Mouse (Mus musculus) regulatory T cell (primary cell): ENCODE measurements around the gene Timm17a.

Experiments
- in situ Hi-C: fragments of 300-600 bp; cut with MboI, MseI; formaldehyde crosslinking; loops from one replicate; pipeline ENCODE4 v1.15.1; 2025; ENCODE audit warnings: high pct_unique_total_duplicates

Timm17a gene

DNA sequence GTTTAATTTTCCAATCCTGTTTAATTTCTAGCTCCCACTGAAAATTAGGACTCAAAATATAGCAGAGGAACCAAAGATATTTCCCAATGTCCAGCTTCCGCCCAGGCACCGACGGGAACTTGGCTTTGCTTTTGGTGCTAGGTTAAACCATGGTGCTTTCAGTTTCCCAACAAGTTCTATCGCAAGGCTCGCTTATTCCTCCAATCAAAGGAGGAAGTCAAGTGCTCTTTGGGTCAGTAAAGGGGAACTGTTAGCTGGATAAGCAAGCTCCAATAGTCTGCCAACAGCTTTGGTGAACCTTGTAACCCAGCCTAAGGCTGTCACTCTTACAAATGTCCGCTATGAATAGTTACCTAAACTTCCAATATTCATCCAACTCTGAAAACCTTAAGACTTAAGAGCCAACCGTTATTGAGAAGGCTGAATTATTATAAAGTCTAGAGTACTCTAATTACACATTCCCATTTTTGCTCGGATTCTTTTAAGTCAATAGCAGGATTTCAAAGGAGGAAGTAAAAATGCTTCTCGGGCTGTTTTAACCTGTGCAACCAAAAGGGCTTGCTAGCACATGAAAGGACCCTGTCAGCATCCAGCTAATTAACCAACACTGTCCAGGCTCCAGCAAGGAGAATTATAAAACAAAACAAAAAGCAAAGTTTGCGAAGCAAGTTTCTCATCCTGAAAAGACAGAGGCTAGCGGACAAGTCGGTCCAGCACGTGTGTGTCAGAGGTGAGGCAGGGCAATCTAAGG, 30.9 kb downstream of the Timm17a start:
- in situ Hi-C loops, result no loop called here

DNA sequence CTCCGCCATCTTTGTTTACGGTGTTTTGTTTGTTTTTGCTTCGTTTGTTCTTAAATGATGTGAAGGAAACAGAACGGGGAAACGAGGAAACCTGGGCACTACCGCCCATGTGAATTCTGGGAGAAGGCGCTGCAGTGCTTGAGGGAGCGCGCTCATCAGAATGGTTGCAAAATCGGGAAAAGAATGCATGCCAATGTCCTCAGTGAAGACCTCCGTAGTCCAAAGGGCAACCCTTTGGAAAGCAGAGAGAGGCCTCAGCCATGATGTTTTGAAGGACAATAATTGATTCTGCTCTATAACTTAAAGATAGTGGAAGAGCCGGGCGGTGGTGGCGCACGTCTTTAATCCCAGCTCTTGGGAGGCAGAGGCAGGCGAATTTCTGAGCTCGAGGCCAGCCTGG, 31.7 kb downstream of the Timm17a start:
- in situ Hi-C loops, result no loop called here

- in situ Hi-C loops, result no loop called here
Observed at GRCm38 (mm10) chr1:135280646-135281045, 32.9 kb downstream of the Timm17a start.

DNA sequence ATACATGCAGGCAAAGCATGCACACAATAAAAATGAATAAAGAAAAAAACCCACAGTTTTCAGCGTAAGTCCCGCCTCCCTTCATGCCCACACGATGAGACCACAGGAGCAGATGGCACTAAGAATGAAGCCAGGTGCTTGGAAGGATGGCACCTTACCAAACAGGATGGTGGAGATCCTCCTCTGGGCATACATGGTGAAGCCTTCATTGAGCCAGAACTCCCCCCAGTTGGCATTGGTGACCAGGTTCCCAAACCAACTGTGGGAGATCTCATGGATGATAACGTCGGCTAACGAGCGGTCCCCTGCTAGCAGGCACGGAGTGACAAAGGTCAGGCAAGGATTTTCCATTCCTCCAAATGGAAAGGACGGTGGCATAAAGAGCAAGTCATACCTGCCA, 42.2 kb downstream of the Timm17a start:
- in situ Hi-C loops, result no loop called here

GRCm38 (mm10) chr1:135267663-135268446, 45.7 kb downstream of the Timm17a start:
- in situ Hi-C loops, result no loop called here

- in situ Hi-C loops, result no loop called here
Observed at GRCm38 (mm10) chr1:135265834-135266233, 47.7 kb downstream of the Timm17a start.

- in situ Hi-C loops, result no loop called here
Observed at GRCm38 (mm10) chr1:135263316-135263715, 50.3 kb downstream of the Timm17a start.

DNA sequence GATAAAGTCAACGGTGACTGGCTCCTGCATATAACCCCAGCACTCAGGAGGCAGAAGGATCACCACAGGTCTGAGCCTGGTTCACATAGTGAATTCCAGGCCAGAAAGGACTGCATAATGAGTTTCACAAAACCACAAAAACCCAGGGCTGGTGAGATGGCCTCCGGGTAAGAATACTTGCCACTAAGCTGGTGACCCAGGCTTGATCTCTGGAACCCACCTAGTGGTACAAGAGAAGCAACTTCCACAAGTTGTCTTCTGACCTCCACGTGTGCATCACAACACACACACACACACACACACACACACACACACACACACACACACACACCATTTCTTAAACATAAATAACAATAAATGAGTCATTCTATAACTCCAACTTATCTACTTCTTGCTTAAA, 51.2 kb downstream of the Timm17a start:
- in situ Hi-C loops, result no loop called here

- in situ Hi-C loops, result no loop called here
Observed at GRCm38 (mm10) chr1:135260931-135261330, 52.6 kb downstream of the Timm17a start.

DNA sequence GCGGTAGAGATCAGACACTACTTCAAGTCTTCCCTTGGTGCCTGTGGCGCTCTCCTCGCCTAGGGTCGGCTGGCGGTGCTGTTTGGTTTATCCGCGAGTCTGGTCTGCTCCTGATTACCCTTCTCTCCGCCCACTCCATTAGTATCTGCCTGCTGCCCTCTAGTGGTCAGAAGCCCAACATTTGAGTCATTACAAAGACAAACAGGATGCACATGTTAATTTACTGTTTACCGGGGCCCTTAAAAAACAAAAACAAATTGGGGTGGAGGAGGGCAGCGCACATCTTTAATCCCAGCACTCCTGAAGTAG, 54.5 kb downstream of the Timm17a start:
- in situ Hi-C loops, result loop anchor here (10.0 kb wide), 1 partner anchor 1044 kb away; no protein-coding TSS in a partner anchor

GRCm38 (mm10) chr1:135258380-135259127, 55.0 kb downstream of the Timm17a start, which contains the start of gene Elf3:
TSS of gene Elf3 (minus strand) at chr1:135258568.
- in situ Hi-C loops, result loop anchor here (10.0 kb wide), 1 partner anchor 1044 kb away; no protein-coding TSS in a partner anchor

DNA sequence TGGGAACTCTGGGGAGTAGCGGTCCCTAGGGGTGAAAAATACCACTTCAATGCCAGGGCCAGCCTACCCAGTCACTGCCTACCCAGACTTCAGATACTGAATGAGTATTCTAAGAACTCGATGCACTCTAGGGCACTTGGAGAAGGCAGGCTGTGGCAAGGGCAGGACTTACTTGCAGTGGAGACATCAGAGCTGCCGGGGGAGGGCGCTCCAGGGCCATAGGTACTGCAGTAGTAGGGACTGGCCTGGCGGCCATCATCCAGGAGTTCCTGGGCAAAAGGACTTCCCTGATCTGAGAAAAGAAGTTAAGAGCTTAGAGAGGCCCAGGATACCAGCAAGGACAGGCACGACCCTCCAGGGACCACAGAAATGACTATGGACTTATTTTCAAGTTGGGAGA, 57.3 kb downstream of the Timm17a start:
- in situ Hi-C loops, result loop anchor here (10.0 kb wide), 1 partner anchor 1041 kb away; no protein-coding TSS in a partner anchor

DNA sequence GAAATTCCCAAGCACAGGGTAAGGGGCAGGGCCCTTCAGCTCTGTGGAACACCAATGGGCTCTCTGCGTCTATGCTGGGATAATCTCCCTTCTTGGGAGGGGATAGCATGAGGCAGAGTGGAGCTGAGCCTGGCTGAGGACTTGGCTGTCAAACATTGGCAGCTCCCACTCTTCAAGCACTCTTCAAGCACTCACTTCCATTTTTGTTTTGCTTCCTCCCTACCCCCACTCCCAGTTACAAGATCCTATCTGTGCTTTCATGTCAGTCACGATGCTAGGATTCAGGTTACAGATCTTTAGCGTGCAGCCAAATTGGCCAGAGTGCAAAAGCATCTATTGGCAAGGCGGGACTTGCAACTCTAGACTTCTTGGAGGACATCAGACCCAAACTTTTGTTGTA, 60.7 kb downstream of the Timm17a start:
- in situ Hi-C loops, result loop anchor here (10.0 kb wide), 1 partner anchor 1038 kb away; no protein-coding TSS in a partner anchor

GRCm38 (mm10) chr1:135251405-135251804, 62.2 kb downstream of the Timm17a start:
- in situ Hi-C loops, result loop anchor here (10.0 kb wide), 1 partner anchor 1037 kb away; no protein-coding TSS in a partner anchor

GRCm38 (mm10) chr1:135250706-135251105, 62.9 kb downstream of the Timm17a start:
- in situ Hi-C loops, result loop anchor here (10.0 kb wide), 1 partner anchor 1036 kb away; no protein-coding TSS in a partner anchor

DNA sequence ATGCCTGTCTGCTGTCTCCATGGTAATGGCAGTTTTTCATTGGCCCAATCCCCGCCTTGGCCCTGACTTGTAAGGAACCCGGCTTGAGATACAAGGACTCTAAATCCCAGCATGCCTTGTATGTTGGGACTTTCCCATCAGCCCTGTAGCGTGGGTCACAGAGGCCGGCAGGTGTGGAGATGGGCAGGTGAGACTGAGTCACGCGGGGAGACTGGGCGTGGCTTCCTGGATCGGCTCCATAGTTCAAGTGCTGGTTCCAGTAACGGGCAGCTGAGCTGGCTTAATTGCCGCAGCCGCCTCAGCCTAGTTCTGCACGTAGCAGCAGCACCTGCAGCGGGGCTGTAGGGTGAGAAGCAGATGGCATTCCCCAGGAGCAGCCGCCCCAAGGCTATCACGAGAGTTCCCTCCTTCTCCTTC, 65.1 kb downstream of the Timm17a start:
- in situ Hi-C loops, result no loop called here
